Mouse (Mus musculus) CH12.LX (cell line): ENCODE results near the gene Aqr. TPM values are rescaled to one million over a fixed set of nuclear protein-coding genes. Genes with fewer than 3 reads are reported as not detected.

Experiments
- DNase-seq: peaks from one replicate; pipeline ENCODE4 v3.0.0-alpha.2; 2013; ENCODE audit errors: extremely low read depth
- H3K27ac ChIP-seq: 2 replicates; pipeline ENCODE4 v1.5.1; 2012; ENCODE audit warnings: low read depth, mild to moderate bottlenecking, control low read depth, moderate library complexity; ENCODE audit not compliant: insufficient read depth
- H3K27me3 ChIP-seq: replicated peaks from 2 replicates; pipeline ENCODE3; 2012; ENCODE audit warnings: inconsistent platforms
- H3K36me3 ChIP-seq, 2 experiments: replicated peaks in 1 of 2; 2 replicates each; pipeline versions ENCODE3 to v1.6.1; 2012; ENCODE audit warnings: inconsistent platforms in 1 of 2, low read length in 1 of 2, mild to moderate bottlenecking in 1 of 2, mixed read lengths in 1 of 2, moderate library complexity in 1 of 2; ENCODE audit not compliant: control insufficient read depth in 1 of 2, insufficient read depth in 1 of 2
- H3K4me1 ChIP-seq, 2 experiments: 2 replicates each; pipeline ENCODE4 v1.6.1; 2012; ENCODE audit warnings: inconsistent platforms in 1 of 2, moderate library complexity in 1 of 2; ENCODE audit not compliant: insufficient read depth in 2 of 2, control insufficient read depth in 1 of 2
- H3K4me2 ChIP-seq: 2 replicates; pipeline ENCODE4 v1.6.1; 2012; ENCODE audit warnings: low read depth, mild to moderate bottlenecking, control low read depth; ENCODE audit not compliant: poor library complexity, insufficient read depth, severe bottlenecking
- H3K4me3 ChIP-seq, 3 experiments: fragments of 150-350 bp in 1 of 3; sonication (generic) in 1 of 3; replicated peaks in 1 of 3; 2 replicates each; pipeline versions ENCODE3 to v1.5.1; 2011 to 2012; ENCODE audit warnings: low read depth in 2 of 3, low read length in 2 of 3, mild to moderate bottlenecking in 2 of 3, moderate library complexity in 2 of 3, control low read depth in 1 of 3, improper control_type of control experiment in 1 of 3, inconsistent platforms in 1 of 3, mixed read lengths in 1 of 3; ENCODE audit not compliant: poor library complexity in 1 of 3
- H3K79me2 ChIP-seq: replicated peaks from 2 replicates; pipeline ENCODE4 v1.6.1; 2012; ENCODE audit warnings: mild to moderate bottlenecking, moderate library complexity; ENCODE audit not compliant: control insufficient read depth, poor library complexity, insufficient read depth, severe bottlenecking; ENCODE audit errors: extremely low read depth
- H3K9ac ChIP-seq: 2 replicates; pipeline ENCODE4 v1.6.1; 2012; ENCODE audit warnings: low read depth, mild to moderate bottlenecking, control low read depth, moderate library complexity; ENCODE audit not compliant: insufficient read depth
- H3K9me3 ChIP-seq: replicated peaks from 2 replicates; pipeline ENCODE3; 2012; ENCODE audit warnings: low read length, inconsistent platforms, mixed read lengths
- BHLHE40 ChIP-seq: IDR thresholded peaks from 2 replicates; pipeline ENCODE4 v1.6.1; 2011; ENCODE audit warnings: mild to moderate bottlenecking, low read depth, low read length, improper control_type of control experiment
- CHD1 ChIP-seq: IDR thresholded peaks from 2 replicates; pipeline ENCODE4 v1.6.1; 2012; ENCODE audit warnings: low read depth, low read length, improper control_type of control experiment, inconsistent platforms
- CHD2 ChIP-seq: IDR thresholded peaks from 2 replicates; pipeline ENCODE4 v1.6.1; 2011; ENCODE audit warnings: low read length, improper control_type of control experiment
- CTCF ChIP-seq, 2 experiments: IDR thresholded peaks in 1 of 2; conservative IDR thresholded peaks in 1 of 2; 2 replicates each; pipeline ENCODE4 v1.5.1; 2011 to 2012; ENCODE audit warnings: low read depth in 2 of 2, low read length in 2 of 2, improper control_type of control experiment in 1 of 2, inconsistent platforms in 1 of 2, mild to moderate bottlenecking in 1 of 2, moderate library complexity in 1 of 2
- E2F4 ChIP-seq: IDR thresholded peaks from 2 replicates; pipeline ENCODE4 v1.6.1; 2011; ENCODE audit warnings: low read depth, low read length, improper control_type of control experiment; ENCODE audit not compliant: insufficient replicate concordance
- ELF1 ChIP-seq: IDR thresholded peaks from 2 replicates; pipeline ENCODE4 v1.6.1; 2014; ENCODE audit warnings: low read depth, mild to moderate bottlenecking, inconsistent platforms, low read length, improper control_type of control experiment
- EP300 ChIP-seq: IDR thresholded peaks from 2 replicates; pipeline ENCODE4 v1.6.1; 2011; ENCODE audit warnings: low read length, improper control_type of control experiment
- ETS1 ChIP-seq: conservative IDR thresholded peaks from 2 replicates; pipeline ENCODE4 v1.6.1; 2012; ENCODE audit warnings: low read depth, mild to moderate bottlenecking, inconsistent platforms, low read length, improper control_type of control experiment, moderate library complexity
- GABPA ChIP-seq: IDR thresholded peaks from 2 replicates; pipeline ENCODE4 v1.6.1; 2012; ENCODE audit warnings: low read depth, low read length, improper control_type of control experiment, inconsistent platforms; ENCODE audit not compliant: insufficient replicate concordance
- HCFC1 ChIP-seq: IDR thresholded peaks from 2 replicates; pipeline ENCODE4 v1.6.1; 2012; ENCODE audit warnings: low read depth, mild to moderate bottlenecking, inconsistent platforms, low read length, improper control_type of control experiment
- IRF4 ChIP-seq: IDR thresholded peaks from 2 replicates; pipeline ENCODE4 v1.6.1; 2014; ENCODE audit warnings: low read depth, mild to moderate bottlenecking, inconsistent platforms, low read length, improper control_type of control experiment
- JUN ChIP-seq: IDR thresholded peaks from 2 replicates; pipeline ENCODE4 v1.6.1; 2011; ENCODE audit warnings: low read depth, mild to moderate bottlenecking, low read length, improper control_type of control experiment, moderate library complexity; ENCODE audit not compliant: insufficient read depth
- JUND ChIP-seq: conservative IDR thresholded peaks from 2 replicates; pipeline ENCODE4 v1.6.1; 2011; ENCODE audit warnings: low read depth, low read length, improper control_type of control experiment
- KAT2A ChIP-seq: IDR thresholded peaks from 2 replicates; pipeline ENCODE4 v1.6.1; 2012; ENCODE audit warnings: low read length, improper control_type of control experiment, inconsistent platforms; ENCODE audit not compliant: insufficient replicate concordance
- MAFK ChIP-seq: IDR thresholded peaks from 2 replicates; pipeline ENCODE4 v1.6.1; 2011; ENCODE audit warnings: low read length, improper control_type of control experiment; ENCODE audit not compliant: insufficient replicate concordance
- MAX ChIP-seq: IDR thresholded peaks from 2 replicates; pipeline ENCODE4 v1.6.1; 2011; ENCODE audit warnings: low read length, improper control_type of control experiment
- MAZ ChIP-seq: IDR thresholded peaks from 2 replicates; pipeline ENCODE4 v1.6.1; 2012; ENCODE audit warnings: low read depth, mild to moderate bottlenecking, inconsistent platforms, low read length, improper control_type of control experiment, moderate library complexity
- MEF2A ChIP-seq: IDR thresholded peaks from 2 replicates; pipeline ENCODE4 v1.6.1; 2014; ENCODE audit warnings: low read depth, mild to moderate bottlenecking, inconsistent platforms, low read length, improper control_type of control experiment, borderline replicate concordance
- MXI1 ChIP-seq: IDR thresholded peaks from 2 replicates; pipeline ENCODE4 v1.6.1; 2011; ENCODE audit warnings: mild to moderate bottlenecking, low read depth, low read length, improper control_type of control experiment
- MYC ChIP-seq: IDR thresholded peaks from 2 replicates; pipeline ENCODE4 v1.6.1; 2011; ENCODE audit warnings: low read depth, mild to moderate bottlenecking, improper control_type of control experiment, low read length
- NELFE ChIP-seq: IDR thresholded peaks from 2 replicates; pipeline ENCODE4 v1.6.1; 2011; ENCODE audit warnings: low read depth, low read length, improper control_type of control experiment
- NRF1 ChIP-seq: IDR thresholded peaks from 2 replicates; pipeline ENCODE4 v1.6.1; 2014; ENCODE audit warnings: low read depth, mild to moderate bottlenecking, inconsistent platforms, low read length, improper control_type of control experiment, moderate library complexity
- PAX5 ChIP-seq: IDR thresholded peaks from 2 replicates; pipeline ENCODE4 v1.6.1; 2012; ENCODE audit warnings: low read length, inconsistent platforms, mixed read lengths
- POLR2A ChIP-seq: IDR thresholded peaks from 2 replicates; pipeline ENCODE4 v1.6.1; 2011; ENCODE audit warnings: low read depth, mild to moderate bottlenecking, improper control_type of control experiment, low read length
- POLR2AphosphoS2 ChIP-seq: IDR thresholded peaks from 2 replicates; pipeline ENCODE4 v1.6.1; 2011; ENCODE audit warnings: low read depth, low read length, improper control_type of control experiment
- RAD21 ChIP-seq: IDR thresholded peaks from 2 replicates; pipeline ENCODE4 v1.6.1; 2011; ENCODE audit warnings: low read depth, mild to moderate bottlenecking, low read length, improper control_type of control experiment, moderate library complexity
- RCOR1 ChIP-seq: conservative IDR thresholded peaks from 2 replicates; pipeline ENCODE4 v1.6.1; 2012; ENCODE audit warnings: low read depth, mild to moderate bottlenecking, inconsistent platforms, low read length, improper control_type of control experiment
- SIN3A ChIP-seq: IDR thresholded peaks from 2 replicates; pipeline ENCODE4 v1.6.1; 2012; ENCODE audit warnings: low read length, improper control_type of control experiment, inconsistent platforms
- SMC3 ChIP-seq: IDR thresholded peaks from 2 replicates; pipeline ENCODE4 v1.6.1; 2011; ENCODE audit warnings: low read depth, low read length, improper control_type of control experiment
- TBP ChIP-seq: conservative IDR thresholded peaks from 2 replicates; pipeline ENCODE4 v1.6.1; 2011; ENCODE audit warnings: low read depth, low read length, improper control_type of control experiment
- TCF12 ChIP-seq: IDR thresholded peaks from 2 replicates; pipeline ENCODE4 v1.6.1; 2014; ENCODE audit warnings: low read depth, mild to moderate bottlenecking, inconsistent platforms, low read length, improper control_type of control experiment
- UBTF ChIP-seq: IDR thresholded peaks from 2 replicates; pipeline ENCODE4 v1.6.1; 2012; ENCODE audit warnings: low read depth, mild to moderate bottlenecking, inconsistent platforms, low read length, improper control_type of control experiment, moderate library complexity
- USF1 ChIP-seq: IDR thresholded peaks from 2 replicates; pipeline ENCODE4 v1.6.1; 2014; ENCODE audit warnings: low read depth, mild to moderate bottlenecking, inconsistent platforms, low read length, improper control_type of control experiment
- USF2 ChIP-seq: conservative IDR thresholded peaks from 2 replicates; pipeline ENCODE4 v1.6.1; 2011; ENCODE audit warnings: low read depth, low read length, improper control_type of control experiment
- ZC3H11A ChIP-seq: IDR thresholded peaks from 2 replicates; pipeline ENCODE4 v1.6.1; 2012; ENCODE audit warnings: low read depth, mild to moderate bottlenecking, inconsistent platforms, low read length, improper control_type of control experiment
- ZKSCAN1 ChIP-seq: IDR thresholded peaks from 2 replicates; pipeline ENCODE4 v1.6.1; 2012; ENCODE audit warnings: low read depth, inconsistent platforms, low read length, improper control_type of control experiment, borderline replicate concordance
- ZMIZ1 ChIP-seq: IDR thresholded peaks from 2 replicates; pipeline ENCODE4 v1.6.1; 2012; ENCODE audit warnings: low read depth, mild to moderate bottlenecking, inconsistent platforms, low read length, improper control_type of control experiment
- ZNF384 ChIP-seq: IDR thresholded peaks from 2 replicates; pipeline ENCODE4 v1.6.1; 2012; ENCODE audit warnings: low read depth, low read length, improper control_type of control experiment, inconsistent platforms
- dilution Hi-C: fragments of 300-500 bp; cut with MboI; formaldehyde crosslinking; loops from 2 replicates; pipeline ENCODE4 v1.14.3; 2020; ENCODE audit warnings: low sequenced_read_pairs; ENCODE audit not compliant: extremely low pct_unique_long_range_greater_than_20kb, extremely low pct_ligation_motif_present
- in situ Hi-C: fragments of 300-500 bp; cut with MboI; formaldehyde crosslinking; loops from 3 replicates; pipeline ENCODE4 v1.14.3; 2019; ENCODE audit warnings: low sequenced_read_pairs, low pct_ligation_motif_present, low pct_unique_long_range_greater_than_20kb, mixed read lengths
- polyA plus RNA-seq: library from polyadenylated mRNA; unstranded; fragments of >175 nt; gene quantifications from 2 replicates; pipeline ENCODE4 v1.2.1, GENCODE M21; 2012; ENCODE audit warnings: low read depth; ENCODE audit not compliant: insufficient read length
- total RNA-seq, 2 experiments: library from RNA; depleted of rRNA; stranded (reverse); fragments of 300-350 nt in 1 of 2; fragments of >200 nt in 1 of 2; gene quantifications; 2 replicates each; pipeline ENCODE4 v1.2.3; 2012 to 2014

Gene Aqr
- total and polyA plus RNA-seq, 3 experiments, result 37.1 to 64.1 (median 44.0) TPM

DNA sequence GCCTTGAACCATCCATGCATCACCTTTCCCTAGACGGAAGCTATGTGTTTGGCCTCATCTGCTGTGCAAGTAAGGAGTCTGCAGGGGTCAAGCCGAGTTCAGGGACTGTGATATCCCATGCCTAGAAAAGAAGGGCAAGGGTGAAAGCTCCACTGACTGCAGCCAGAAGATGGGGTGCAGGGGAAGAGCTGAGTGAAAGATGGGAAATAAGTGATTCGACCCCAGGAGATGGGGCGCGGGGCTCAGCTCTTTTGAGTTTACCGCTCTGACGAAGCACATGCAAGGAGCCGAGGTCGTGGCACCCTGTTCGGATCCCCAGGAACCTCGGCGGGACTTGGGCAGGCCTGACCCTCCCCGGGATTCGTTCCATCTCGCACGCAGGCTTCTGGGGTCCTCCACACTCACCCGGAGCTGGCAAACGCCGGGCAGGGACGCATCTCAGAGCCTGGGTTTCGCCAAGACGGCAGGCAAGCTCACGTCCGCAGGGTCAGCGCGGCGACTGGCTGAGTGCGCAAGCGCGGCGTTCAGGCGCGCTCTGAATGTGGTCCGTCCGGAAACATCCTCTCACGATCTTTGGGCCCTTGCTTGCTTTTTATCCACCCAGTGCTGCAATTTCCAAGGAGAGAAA is 14.2 kb upstream of the Aqr start, which contains the start of gene Zfp770:
Gene Zfp770, minus strand, starts transcription at position 538 of the 628 bp plus-strand sequence.
- peaks cover 4% of the 10 kb centered on the region for H3K27me3 ChIP-seq
- TF ChIP-seq NRF1 (peak; percentile 90), ZNF384 (no peak), TBP (peak; percentile 91), NELFE (peak; percentile 96), RAD21 (no peak), MYC (peak; percentile 48), MEF2A (peak; percentile 53; the same call in 1 of the 2 replicates), JUN (no peak), USF2 (no peak), UBTF (0 out of 2 replicates have a peak, but pooled peaks have one; percentile 28), MAX (0 out of 2 replicates have a peak, but pooled peaks have one; percentile 17), IRF4 (peak; percentile 50; the same call in 1 of the 2 replicates), HCFC1 (peak; percentile 85), USF1 (no peak), CHD2 (no peak), ETS1 (no peak), POLR2AphosphoS2 (0 out of 2 replicates have a peak, but pooled peaks have one; percentile 56), CHD1 (no peak), BHLHE40 (no peak), ZKSCAN1 (no peak), MXI1 (0 out of 2 replicates have a peak, but pooled peaks have one; percentile 56), MAZ (no peak), TCF12 (peak; percentile 89), ZC3H11A (no peak), GABPA (no peak), E2F4 (no peak), SMC3 (no peak), CTCF (conservative IDR thresholded peaks at IDR 0.05 in 1 of 2, IDR thresholded peaks at IDR 0.05 in 1 of 2; ENCODE audit: low read depth in 2 of 2, low read length in 2 of 2) (no peak), SIN3A (peak; percentile 44; the same call in 1 of the 2 replicates), EP300 (no peak), JUND (no peak), ZMIZ1 (peak; percentile 68; the same call in 1 of the 2 replicates), RCOR1 (no peak), PAX5 (no peak), POLR2A (peak; percentile 94), KAT2A (peak; percentile 65; the same call in 1 of the 2 replicates), ELF1 (0 out of 2 replicates have a peak, but pooled peaks have one; percentile 37), MAFK (no peak)
- TF ChIP-seq, all 38 proteins: peak for 17
- H3K79me2 ChIP-seq, result peaks cover 28% of the 10 kb centered on the region
- H3K9me3 ChIP-seq, result no peaks in the 10 kb centered on the region
- DNase-seq, result peak; percentile 78
- peak within 1 kb of the TSS; percentile 69 to 96 (median 87) for H3K4me3 ChIP-seq
- peaks cover 0 to 16% of the 10 kb centered on the region in 2 experiments; a peak in 2 of 4 replicates for H3K4me1 ChIP-seq
- peaks cover 9 to 16% of the 10 kb centered on the region in 2 experiments for H3K36me3 ChIP-seq
- in situ Hi-C loops, result no loop called here
- H3K27ac ChIP-seq, result peak within 1 kb of the TSS; percentile 64
- peak within 1 kb of the TSS; percentile 90 for H3K9ac ChIP-seq
- dilution Hi-C loops, result no loop called here
- peak within 1 kb of the TSS; percentile 99 for H3K4me2 ChIP-seq
